8 mouse cellular contexts compared by ENCODE assay signal in the genomic region with DNA sequence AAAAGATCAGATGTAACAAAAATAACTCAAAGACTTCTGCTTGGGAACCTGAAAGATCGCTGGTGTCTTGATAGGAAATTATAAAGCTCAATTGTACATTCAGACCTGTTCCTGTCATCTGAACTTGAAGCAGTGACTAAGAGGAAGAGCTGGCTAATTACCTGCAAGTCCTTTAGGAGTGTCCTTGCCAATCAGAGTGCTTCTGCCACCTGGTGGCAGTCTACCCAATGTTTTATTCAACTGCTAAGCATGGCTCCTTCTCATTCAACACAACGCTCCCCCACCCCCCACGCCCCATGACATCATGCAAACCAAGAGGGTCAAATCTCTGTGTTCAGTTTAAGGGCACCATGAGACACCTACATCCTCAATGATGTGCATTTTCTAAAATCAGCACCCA. TPM values are rescaled to one million over a fixed set of nuclear protein-coding genes. Genes with fewer than 3 reads are reported as not detected.
DNase-seq lines count a peak whose midpoint lies in the region; ATAC-seq and TF ChIP-seq lines count a peak whose summit lies in the region.

No protein-coding gene starts in this region.

- intact Hi-C loops in left cerebral cortex, postnatal 4 days (cut with DNase I): loop anchor here (5.0 to 10.0 kb wide), 2 partner anchors 121 to 213 kb away; no protein-coding TSS in a partner anchor

- no peaks in the 10 kb centered on the region for H3K4me1 ChIP-seq in midbrain, embryonic 16.5 days (ENCODE audit: control insufficient read depth, insufficient read depth, low read length)
- H3K4me1 ChIP-seq in stomach, postnatal 0 days (replicated peaks; ENCODE audit: control insufficient read depth, insufficient read depth): no peaks in the 10 kb centered on the region

- H3K27me3 ChIP-seq in C2C12 (ENCODE audit: control insufficient read depth, insufficient read depth, insufficient read length): no peaks in the 10 kb centered on the region
- no peaks in the 10 kb centered on the region for H3K27me3 ChIP-seq in midbrain, embryonic 16.5 days (ENCODE audit: control insufficient read depth, insufficient read depth, low read depth, low read length)
- H3K27me3 ChIP-seq in stomach, postnatal 0 days (ENCODE audit: control insufficient read depth, insufficient read depth, low read length): no peaks in the 10 kb centered on the region

- no peak for TF ChIP-seq EP300 in stomach, postnatal 0 days (optimal IDR thresholded peaks at IDR 0.05)

- H3K9me3 ChIP-seq in midbrain, embryonic 16.5 days (replicated peaks; ENCODE audit: control insufficient read depth, low read length, poor library complexity, severe bottlenecking): no peaks in the 10 kb centered on the region
- no peaks in the 10 kb centered on the region for H3K9me3 ChIP-seq in stomach, postnatal 0 days (ENCODE audit: control insufficient read depth, low read length)

- TF ChIP-seq CTCF in C2C12 (IDR thresholded peaks at IDR 0.05; ENCODE audit: control insufficient read depth, insufficient read depth, insufficient read length): peak; percentile 22
- TF ChIP-seq CTCF in stomach, postnatal 0 days (IDR thresholded peaks at IDR 0.05; ENCODE audit: low read depth): peak; percentile 88

- no peaks in the 10 kb centered on the region for H3K36me3 ChIP-seq in C2C12 (ENCODE audit: control insufficient read depth, insufficient read depth)
- H3K36me3 ChIP-seq in midbrain, embryonic 16.5 days (ENCODE audit: control insufficient read depth, insufficient read depth, low read length): no peaks in the 10 kb centered on the region
- no peaks in the 10 kb centered on the region for H3K36me3 ChIP-seq in stomach, postnatal 0 days (ENCODE audit: control insufficient read depth, insufficient read depth, low read length)

- H3K79me3 ChIP-seq in C2C12 (ENCODE audit: low read depth): no peaks in the 10 kb centered on the region

- DNase-seq in adrenal gland, adult 8-10 months: peak; percentile 74
- DNase-seq in embryo, embryonic 11 days: peak; percentile 84
- peak; percentile 78 to 89 for DNase-seq in kidney, adult 8-10 months
- DNase-seq in left cerebral cortex, postnatal 4 days: peak; percentile 83
- peak; percentile 85 for DNase-seq in stomach, postnatal 0 days (ENCODE audit: low spot score)

- WGBS in midbrain, embryonic 16.5 days: 12% methylated on average over 3 of the region's 3 CpGs
- WGBS in stomach, postnatal 0 days: 18% methylated on average over 3 of the region's 3 CpGs

- no peak overlapping the region for H3K27ac ChIP-seq in midbrain, embryonic 16.5 days (ENCODE audit: low read length)
- no peak overlapping the region for H3K27ac ChIP-seq in stomach, postnatal 0 days (replicated peaks)

- peak; percentile 85 for ATAC-seq in granulocyte monocyte progenitor cell, adult 5-6 weeks (replicated peaks; ENCODE audit: poor library complexity, severe bottlenecking)
- ATAC-seq in midbrain, embryonic 16.5 days: peak; percentile 54
- ATAC-seq in stomach, postnatal 0 days (ENCODE audit: low FRiP score, low TSS enrichment): peak; percentile 87

- no peak overlapping the region for H3K4me3 ChIP-seq in C2C12 (ENCODE audit: insufficient read depth, poor library complexity, severe bottlenecking)
- H3K4me3 ChIP-seq in midbrain, embryonic 16.5 days (ENCODE audit: low read depth, low read length): no peak overlapping the region
- H3K4me3 ChIP-seq in stomach, postnatal 0 days (ENCODE audit: low read depth, low read length): no peak overlapping the region

- H3K9ac ChIP-seq in midbrain, embryonic 16.5 days (ENCODE audit: low read depth, low read length): no peak overlapping the region
- H3K9ac ChIP-seq in stomach, postnatal 0 days (ENCODE audit: low read length): no peak overlapping the region

- H3K4me2 ChIP-seq in midbrain, embryonic 16.5 days (ENCODE audit: low read length): no peak overlapping the region
- no peak overlapping the region for H3K4me2 ChIP-seq in stomach, postnatal 0 days (replicated peaks; ENCODE audit: low read depth)

- H3ac ChIP-seq in C2C12 (ENCODE audit: control insufficient read depth, insufficient read length, low read depth): no peak overlapping the region

- no peaks in the 10 kb centered on the region for H3K79me2 ChIP-seq in C2C12 (ENCODE audit: control insufficient read depth, insufficient read depth)

TF ChIP-seq in C2C12, 6 proteins besides CTCF, POLR2A, EP300 and RAD21:
- TF ChIP-seq USF1 (IDR thresholded peaks at IDR 0.05; ENCODE audit: low read depth): no peak
- TF ChIP-seq FOSL1 (IDR thresholded peaks at IDR 0.05; ENCODE audit: insufficient read depth, low read length, poor library complexity, severe bottlenecking): no peak
- peak; percentile 44 for TF ChIP-seq MAX (IDR thresholded peaks at IDR 0.05)
- TF ChIP-seq CEBPB (IDR thresholded peaks at IDR 0.05; ENCODE audit: low read depth): no peak
TF ChIP-seq in C2C12: peak in this region for 1.

RNA-seq across cellular contexts. Expression of a gene that starts 28.3 kb away (rescaled TPM):
- polyA plus RNA-seq in C2C12 (2012; fragmentation: generic; extraction: Trizol): 2.1 TPM
- total RNA-seq in adrenal gland, adult 8-10 months (2022): 10 to 100 TPM in 1 of 4 experiments, 1 to 10 TPM in 3; 6.4 to 10.5 (median 8.4) TPM
- 8.9 and 13.6 TPM in 2 replicates for total RNA-seq in granulocyte monocyte progenitor cell, adult 5-6 weeks (2014; fragmentation: Nextera tagmentation)
- total RNA-seq in granulocyte monocyte progenitor cell, adult 5-6 weeks (2017): 14.8 and 27.9 TPM in 2 replicates
- total RNA-seq in left cerebral cortex, postnatal 4 days (2021): under 1 TPM; 0.26 to 0.70 TPM
- 0.41 and 0.63 TPM in 2 replicates for polyA plus RNA-seq in midbrain, embryonic 16.5 days (2015; fragmentation: Nextera tagmentation; extraction: Ambion mirVana)
- 7.9 and 9.2 TPM in 2 replicates for polyA plus RNA-seq in stomach, postnatal 0 days (2015; fragmentation: Nextera tagmentation; extraction: Ambion mirVana)

RNA-seq across cellular contexts. Expression of a gene that starts 28.5 kb away (rescaled TPM):
- 5.4 TPM for polyA plus RNA-seq in C2C12 (2012; fragmentation: generic; extraction: Trizol)
- 10 to 100 TPM in 2 of 4 experiments, 1 to 10 TPM in 2; 7.3 to 16.5 (median 12.1) TPM for total RNA-seq in adrenal gland, adult 8-10 months (2022)
- total RNA-seq in granulocyte monocyte progenitor cell, adult 5-6 weeks (2014; fragmentation: Nextera tagmentation): 11.0 and 15.7 TPM in 2 replicates
- total RNA-seq in granulocyte monocyte progenitor cell, adult 5-6 weeks (2017): 8.4 and 13.9 TPM in 2 replicates
- total RNA-seq in left cerebral cortex, postnatal 4 days (2021): 1 to 10 TPM; 3.5 to 3.9 TPM
- polyA plus RNA-seq in midbrain, embryonic 16.5 days (2015; fragmentation: Nextera tagmentation; extraction: Ambion mirVana): 1.5 and 2.0 TPM in 2 replicates
- polyA plus RNA-seq in stomach, postnatal 0 days (2015; fragmentation: Nextera tagmentation; extraction: Ambion mirVana): 7.7 and 8.5 TPM in 2 replicates

Comparison
In these comparisons a context has a peak if more than half of its experiments do, and no peak if none do; other contexts are left out.
1. RNA of a gene that starts 28.3 kb away (total RNA-seq): 8.9 to 27.9 TPM in granulocyte monocyte progenitor cell, adult 5-6 weeks and 6.4 to 10.5 TPM in adrenal gland, adult 8-10 months; 0.26 to 0.70 TPM in left cerebral cortex, postnatal 4 days; every median in the first group is over 4 times any median in the second.
2. Peak in every context shown above with its lines, with median percentiles within 50 percentile points of each other: DNase-seq and ATAC-seq.